ENCODE assay signal across 19 mouse cellular contexts in genomic region chr16:63793805-63794204, GRCm38 (mm10).
DNase-seq lines count a peak whose midpoint lies in the region; ATAC-seq and TF ChIP-seq lines count a peak whose summit lies in the region.
"Had no signal": no experiment of that assay in that cellular context is flagged by ENCODE, and none has a peak within 500 bp of the region (broad histone marks: within the 10 kb centered on the region; RNA-seq: fewer than 3 reads in every experiment).

No protein-coding gene starts in this region.

- DNase-seq in heart, adult 18-20 months, result no peak
- peak; percentile 64 for DNase-seq in lung, postnatal 0 days (ENCODE audit: low spot score)
- no peak for DNase-seq in lung, postnatal 14 days
- peak; percentile 25 for DNase-seq in Muller cell, postnatal 12 days (ENCODE audit: inconsistent ontology term)
- DNase-seq in fibroblast of lung, adult 2 months (ENCODE audit: low read depth), result peak; percentile 33
- DNase-seq in left cerebral cortex, postnatal 10 days (ENCODE audit: extremely low spot score in 1 of 2, low spot score in 2 of 2), result no peak
- DNase-seq: adrenal gland, postnatal 36 days; cerebellum, adult 9-10 months; gastrocnemius, postnatal 10 days; heart, adult 2 months; right cerebral cortex, postnatal 14 days; thymus, postnatal 4 days had no signal

- 0 out of 2 replicates have a peak overlapping the region, but pooled peaks have one; percentile 9 for H3K27ac ChIP-seq in heart, embryonic 15.5 days
- no peak overlapping the region; the same call in 1 of the 2 replicates for H3K27ac ChIP-seq in lung, postnatal 0 days (ENCODE audit: low read length)
- H3K27ac ChIP-seq: heart, adult 2 months; hindbrain, embryonic 14.5 days; kidney, embryonic 15.5 days; left cerebral cortex, adult 2 months; limb, embryonic 13.5 days had no signal

- TF ChIP-seq EP300 in lung, postnatal 0 days (IDR thresholded peaks at IDR 0.05), result no peak; the same call in 1 of the 2 replicates

- no peaks in the 10 kb centered on the region for H3K4me1 ChIP-seq in heart, embryonic 15.5 days (replicated peaks)
- no peaks in the 10 kb centered on the region for H3K4me1 ChIP-seq in lung, postnatal 0 days (ENCODE audit: insufficient read depth, low read depth, low read length)
- H3K4me1 ChIP-seq: kidney, embryonic 15.5 days had no signal

- no peaks in the 10 kb centered on the region for H3K27me3 ChIP-seq in heart, embryonic 15.5 days
- H3K27me3 ChIP-seq in lung, postnatal 0 days (replicated peaks; ENCODE audit: insufficient read depth, low read length), result no peaks in the 10 kb centered on the region
- H3K27me3 ChIP-seq: kidney, embryonic 15.5 days; limb, embryonic 13.5 days had no signal

- WGBS in heart, embryonic 15.5 days, result 44% methylated on average over 1 of the region's 1 CpGs
- 57% methylated on average over 1 of the region's 1 CpGs for WGBS in lung, postnatal 0 days

- ATAC-seq in heart, embryonic 15.5 days (replicated peaks; ENCODE audit: insufficient number of reproducible peaks, insufficient read depth, low FRiP score, low read depth), result no peak
- peak; percentile 64 for ATAC-seq in lung, postnatal 0 days
- ATAC-seq: intestine, embryonic 16.5 days; midbrain, embryonic 16.5 days had no signal

- no peaks in the 10 kb centered on the region for H3K36me3 ChIP-seq in heart, embryonic 15.5 days
- H3K36me3 ChIP-seq in lung, postnatal 0 days (ENCODE audit: insufficient read depth, low read length), result no peaks in the 10 kb centered on the region
- H3K36me3 ChIP-seq: kidney, embryonic 15.5 days; limb, embryonic 13.5 days had no signal

- no peak for TF ChIP-seq CTCF in lung, postnatal 0 days (IDR thresholded peaks at IDR 0.05)

- H3K4me2 ChIP-seq in heart, embryonic 15.5 days, result no peak overlapping the region
- no peak overlapping the region; the same call in 1 of the 2 replicates for H3K4me2 ChIP-seq in lung, postnatal 0 days (replicated peaks; ENCODE audit: low read depth, low read length)
- H3K4me2 ChIP-seq: hindbrain, embryonic 14.5 days; kidney, embryonic 15.5 days; limb, embryonic 13.5 days had no signal

- no peak overlapping the region for H3K9ac ChIP-seq in heart, embryonic 15.5 days
- H3K9ac ChIP-seq in lung, postnatal 0 days (replicated peaks; ENCODE audit: low read depth), result no peak overlapping the region
- H3K9ac ChIP-seq: hindbrain, embryonic 14.5 days; kidney, embryonic 15.5 days; limb, embryonic 13.5 days had no signal

- no peak overlapping the region for H3K4me3 ChIP-seq in heart, embryonic 15.5 days
- H3K4me3 ChIP-seq in lung, postnatal 0 days (ENCODE audit: low read depth, low read length), result no peak overlapping the region
- H3K4me3 ChIP-seq: heart, adult 2 months; kidney, embryonic 15.5 days; left cerebral cortex, adult 2 months; limb, embryonic 13.5 days had no signal

- no peaks in the 10 kb centered on the region for H3K9me3 ChIP-seq in heart, embryonic 15.5 days (replicated peaks)
- H3K9me3 ChIP-seq in lung, postnatal 0 days (ENCODE audit: low read length), result no peaks in the 10 kb centered on the region
- H3K9me3 ChIP-seq: kidney, embryonic 15.5 days; limb, embryonic 13.5 days had no signal

- intact Hi-C loops in left cerebral cortex, postnatal 10 days (cut with DNase I), result no loop called here

Comparison
In these comparisons a context has a peak if more than half of its experiments do, and no peak if none do; other contexts are left out.
1. DNase-seq: peak in lung, postnatal 0 days (single experiment), Muller cell, postnatal 12 days (single experiment) and fibroblast of lung, adult 2 months (single experiment); none in heart, adult 18-20 months (0 of 2), lung, postnatal 14 days (single experiment) and left cerebral cortex, postnatal 10 days (0 of 2).